ENCODE assay signal across 23 mouse cellular contexts in genomic region chr13:36469412-36470125, GRCm38 (mm10).
DNase-seq lines count a peak whose midpoint lies in the region; ATAC-seq and TF ChIP-seq lines count a peak whose summit lies in the region.
"Had no signal": no experiment of that assay in that cellular context is flagged by ENCODE, and none has a peak within 500 bp of the region (broad histone marks: within the 10 kb centered on the region; RNA-seq: fewer than 3 reads in every experiment).

No protein-coding gene starts in this region.

- peaks cover 5% of the 10 kb centered on the region; the same call in 1 of the 2 replicates for H3K4me1 ChIP-seq in forebrain, embryonic 14.5 days (ENCODE audit: control insufficient read depth, insufficient read depth, low read length)
- H3K4me1 ChIP-seq in forebrain, postnatal 0 days (ENCODE audit: insufficient read depth), result no peaks in the 10 kb centered on the region
- peaks cover 6% of the 10 kb centered on the region; the same call in 1 of the 2 replicates for H3K4me1 ChIP-seq in midbrain, embryonic 12.5 days
- H3K4me1 ChIP-seq in midbrain, embryonic 11.5 days (ENCODE audit: control insufficient read depth, insufficient read depth, low read length), result peaks cover 3% of the 10 kb centered on the region; the same call in 1 of the 2 replicates
- peaks cover 7% of the 10 kb centered on the region for H3K4me1 ChIP-seq in forebrain, embryonic 16.5 days (replicated peaks; ENCODE audit: control insufficient read depth, insufficient read depth, low read length)
- peaks cover 3% of the 10 kb centered on the region; the same call in 1 of the 2 replicates for H3K4me1 ChIP-seq in midbrain, postnatal 0 days (ENCODE audit: insufficient read depth, low read length)
- H3K4me1 ChIP-seq: hindbrain, embryonic 15.5 days; intestine, embryonic 15.5 days; liver, embryonic 12.5 days; megakaryocyte, embryonic 14.5 days had no signal

- 29% methylated on average over 2 of the region's 2 CpGs for WGBS in forebrain, embryonic 14.5 days
- 34% methylated on average over 2 of the region's 2 CpGs for WGBS in forebrain, postnatal 0 days
- WGBS in midbrain, embryonic 12.5 days, result 49% methylated on average over 2 of the region's 2 CpGs
- 74% methylated on average over 2 of the region's 2 CpGs for WGBS in midbrain, embryonic 11.5 days
- WGBS in forebrain, embryonic 16.5 days, result 31% methylated on average over 2 of the region's 2 CpGs
- WGBS in midbrain, postnatal 0 days, result 38% methylated on average over 2 of the region's 2 CpGs

- peak; percentile 91 for ATAC-seq in forebrain, embryonic 14.5 days
- ATAC-seq in forebrain, postnatal 0 days, result no peak
- ATAC-seq in midbrain, embryonic 12.5 days (ENCODE audit: low FRiP score, low read depth), result no peak
- no peak for ATAC-seq in midbrain, embryonic 11.5 days (ENCODE audit: low FRiP score)
- ATAC-seq in forebrain, embryonic 16.5 days, result peak; percentile 74
- ATAC-seq in midbrain, postnatal 0 days (ENCODE audit: low FRiP score), result 0 out of 2 replicates have a peak, but pooled peaks have one; percentile 34
- ATAC-seq: intestine, embryonic 15.5 days; liver, embryonic 12.5 days; liver, postnatal 0 days; Patski had no signal

- H3K27ac ChIP-seq in forebrain, embryonic 14.5 days (ENCODE audit: low read depth, low read length), result peak overlapping the region; percentile 70; the same call in 1 of the 2 replicates
- no peak overlapping the region for H3K27ac ChIP-seq in forebrain, postnatal 0 days (ENCODE audit: low read depth, low read length)
- peak overlapping the region; percentile 5; the same call in 1 of the 2 replicates for H3K27ac ChIP-seq in midbrain, embryonic 12.5 days (replicated peaks)
- no peak overlapping the region for H3K27ac ChIP-seq in midbrain, embryonic 11.5 days (ENCODE audit: low read depth, low read length)
- peak overlapping the region; percentile 76 for H3K27ac ChIP-seq in forebrain, embryonic 16.5 days (ENCODE audit: low read length)
- H3K27ac ChIP-seq in midbrain, postnatal 0 days (ENCODE audit: low read depth, low read length), result no peak overlapping the region
- H3K27ac ChIP-seq: heart, embryonic 13.5 days; hindbrain, embryonic 15.5 days; intestine, embryonic 15.5 days; kidney, postnatal 0 days; liver, embryonic 12.5 days had no signal

- no peak overlapping the region for H3K4me2 ChIP-seq in forebrain, embryonic 14.5 days (ENCODE audit: low read length)
- H3K4me2 ChIP-seq in forebrain, postnatal 0 days (ENCODE audit: low read depth), result no peak overlapping the region
- no peak overlapping the region for H3K4me2 ChIP-seq in midbrain, embryonic 12.5 days (replicated peaks)
- no peak overlapping the region for H3K4me2 ChIP-seq in midbrain, embryonic 11.5 days
- no peak overlapping the region for H3K4me2 ChIP-seq in forebrain, embryonic 16.5 days (ENCODE audit: low read length)
- H3K4me2 ChIP-seq in midbrain, postnatal 0 days (ENCODE audit: low read depth, low read length, poor library complexity, severe bottlenecking), result no peak overlapping the region
- H3K4me2 ChIP-seq: heart, embryonic 13.5 days; hindbrain, embryonic 15.5 days; intestine, embryonic 15.5 days; liver, embryonic 12.5 days had no signal

- no peaks in the 10 kb centered on the region for H3K36me3 ChIP-seq in forebrain, embryonic 14.5 days (ENCODE audit: control insufficient read depth, insufficient read depth, low read length)
- H3K36me3 ChIP-seq in forebrain, postnatal 0 days (ENCODE audit: insufficient read depth), result no peaks in the 10 kb centered on the region
- no peaks in the 10 kb centered on the region for H3K36me3 ChIP-seq in midbrain, embryonic 12.5 days
- H3K36me3 ChIP-seq in midbrain, embryonic 11.5 days (ENCODE audit: control insufficient read depth, insufficient read depth, low read length), result no peaks in the 10 kb centered on the region
- H3K36me3 ChIP-seq in forebrain, embryonic 16.5 days (ENCODE audit: control insufficient read depth, insufficient read depth), result no peaks in the 10 kb centered on the region
- H3K36me3 ChIP-seq in midbrain, postnatal 0 days (ENCODE audit: insufficient read depth, low read length), result no peaks in the 10 kb centered on the region
- H3K36me3 ChIP-seq: heart, embryonic 13.5 days; hindbrain, embryonic 15.5 days; intestine, embryonic 15.5 days; liver, embryonic 12.5 days had no signal

- DNase-seq in forebrain, embryonic 14.5 days (ENCODE audit: low spot score), result peak; percentile 66
- DNase-seq in forebrain, postnatal 0 days, result no peak
- no peak for DNase-seq in midbrain, embryonic 11.5 days (ENCODE audit: low spot score, missing footprints)
- DNase-seq in midbrain, postnatal 0 days (ENCODE audit: low spot score), result no peak
- no peak for DNase-seq in kidney, postnatal 36 days
- no peak for DNase-seq in lung, postnatal 10 days
- DNase-seq: cerebellum, adult 11-12 months; cerebellum, postnatal 14 days; heart, postnatal 10 days; kidney, adult 8-10 months; layer of hippocampus, postnatal 36 days; liver, postnatal 0 days; lung, postnatal 4 days; thymus, postnatal 4 days had no signal

- no peak overlapping the region for H3K4me3 ChIP-seq in forebrain, embryonic 14.5 days (ENCODE audit: low read depth, low read length)
- no peak overlapping the region for H3K4me3 ChIP-seq in forebrain, postnatal 0 days (ENCODE audit: low read depth, low read length)
- H3K4me3 ChIP-seq in midbrain, embryonic 12.5 days, result no peak overlapping the region
- H3K4me3 ChIP-seq in midbrain, embryonic 11.5 days (ENCODE audit: low read depth, low read length), result no peak overlapping the region
- H3K4me3 ChIP-seq in forebrain, embryonic 16.5 days (replicated peaks; ENCODE audit: low read length), result no peak overlapping the region
- no peak overlapping the region for H3K4me3 ChIP-seq in midbrain, postnatal 0 days (ENCODE audit: low read depth, low read length)
- H3K4me3 ChIP-seq: heart, embryonic 13.5 days; hindbrain, embryonic 15.5 days; intestine, embryonic 15.5 days; liver, embryonic 12.5 days; megakaryocyte, embryonic 14.5 days had no signal

- no peaks in the 10 kb centered on the region for H3K27me3 ChIP-seq in forebrain, embryonic 14.5 days (replicated peaks; ENCODE audit: control insufficient read depth, insufficient read depth, low read length)
- no peaks in the 10 kb centered on the region for H3K27me3 ChIP-seq in forebrain, postnatal 0 days (ENCODE audit: insufficient read depth, low read length)
- no peaks in the 10 kb centered on the region for H3K27me3 ChIP-seq in midbrain, embryonic 12.5 days
- no peaks in the 10 kb centered on the region for H3K27me3 ChIP-seq in midbrain, embryonic 11.5 days (ENCODE audit: control insufficient read depth, insufficient read depth, low read length)
- no peaks in the 10 kb centered on the region for H3K27me3 ChIP-seq in forebrain, embryonic 16.5 days (replicated peaks; ENCODE audit: control insufficient read depth, insufficient read depth, low read length)
- H3K27me3 ChIP-seq in midbrain, postnatal 0 days (ENCODE audit: insufficient read depth, low read length), result no peaks in the 10 kb centered on the region
- H3K27me3 ChIP-seq: heart, embryonic 13.5 days; hindbrain, embryonic 15.5 days; intestine, embryonic 15.5 days; liver, embryonic 12.5 days; megakaryocyte, embryonic 14.5 days; Patski had no signal

- H3K9me3 ChIP-seq in forebrain, embryonic 14.5 days (replicated peaks; ENCODE audit: control insufficient read depth, low read length), result no peaks in the 10 kb centered on the region
- no peaks in the 10 kb centered on the region for H3K9me3 ChIP-seq in forebrain, postnatal 0 days (ENCODE audit: low read length)
- H3K9me3 ChIP-seq in midbrain, embryonic 12.5 days, result no peaks in the 10 kb centered on the region
- no peaks in the 10 kb centered on the region for H3K9me3 ChIP-seq in midbrain, embryonic 11.5 days (ENCODE audit: control insufficient read depth, low read length)
- no peaks in the 10 kb centered on the region for H3K9me3 ChIP-seq in forebrain, embryonic 16.5 days (ENCODE audit: control insufficient read depth, low read length)
- H3K9me3 ChIP-seq in midbrain, postnatal 0 days (ENCODE audit: low read length), result no peaks in the 10 kb centered on the region
- H3K9me3 ChIP-seq: heart, embryonic 13.5 days; hindbrain, embryonic 15.5 days; intestine, embryonic 15.5 days; liver, embryonic 12.5 days; megakaryocyte, embryonic 14.5 days had no signal

- H3K9ac ChIP-seq in forebrain, embryonic 14.5 days (ENCODE audit: low read length), result no peak overlapping the region
- H3K9ac ChIP-seq in forebrain, postnatal 0 days, result no peak overlapping the region
- no peak overlapping the region for H3K9ac ChIP-seq in midbrain, embryonic 12.5 days (replicated peaks)
- no peak overlapping the region for H3K9ac ChIP-seq in midbrain, embryonic 11.5 days (ENCODE audit: low read length)
- no peak overlapping the region for H3K9ac ChIP-seq in forebrain, embryonic 16.5 days (replicated peaks; ENCODE audit: low read depth, low read length)
- H3K9ac ChIP-seq in midbrain, postnatal 0 days (replicated peaks; ENCODE audit: low read length, poor library complexity, severe bottlenecking), result no peak overlapping the region
- H3K9ac ChIP-seq: heart, embryonic 13.5 days; hindbrain, embryonic 15.5 days; intestine, embryonic 15.5 days; liver, embryonic 12.5 days; liver, postnatal 0 days had no signal

- TF ChIP-seq CTCF in forebrain, postnatal 0 days (IDR thresholded peaks at IDR 0.05; ENCODE audit: low read depth), result no peak
- no peak for TF ChIP-seq CTCF in midbrain, postnatal 0 days (IDR thresholded peaks at IDR 0.05)

Comparison
In these comparisons a context has a peak if more than half of its experiments do, and no peak if none do; other contexts are left out.
1. ATAC-seq: peak in forebrain, embryonic 14.5 days (single experiment), forebrain, embryonic 16.5 days (single experiment) and midbrain, postnatal 0 days (single experiment); none in forebrain, postnatal 0 days (single experiment), midbrain, embryonic 12.5 days (single experiment) and midbrain, embryonic 11.5 days (single experiment).
2. H3K27ac ChIP-seq: peak in forebrain, embryonic 14.5 days (single experiment), midbrain, embryonic 12.5 days (single experiment) and forebrain, embryonic 16.5 days (single experiment); none in forebrain, postnatal 0 days (single experiment), midbrain, embryonic 11.5 days (single experiment) and midbrain, postnatal 0 days (single experiment).